Mouse (Mus musculus) spleen, postnatal 10 days (tissue): ENCODE results near the gene Dok1.

ENCODE experiments used
- DNase-seq, 2 experiments: peaks; one replicate each; pipeline ENCODE4 v3.0.0; 2021 to 2022; ENCODE audit warnings: low spot score in 2 of 2

Gene Dok1

GRCm38 (mm10) chr6:83049367-83049766, 16.1 kb upstream of the Dok1 start:
- no peak for DNase-seq

- no peak for DNase-seq
Measured at GRCm38 (mm10) chr6:83044742-83045141, 11.5 kb upstream of the Dok1 start.

GRCm38 (mm10) chr6:83043993-83044392, 10.7 kb upstream of the Dok1 start:
- no peak for DNase-seq

GRCm38 (mm10) chr6:83043561-83043960, 10.3 kb upstream of the Dok1 start:
- no peak for DNase-seq

GRCm38 (mm10) chr6:83040601-83041000, 7.3 kb upstream of the Dok1 start:
- DNase-seq: no peak

- DNase-seq: peak; percentile 97
Measured at GRCm38 (mm10) chr6:83038496-83039012, 5.3 kb upstream of the Dok1 start.

GRCm38 (mm10) chr6:83037188-83037587, 3.9 kb upstream of the Dok1 start:
- DNase-seq: no peak

GRCm38 (mm10) chr6:83034463-83035055, 1.3 kb upstream of the Dok1 start:
- DNase-seq: no peak

GRCm38 (mm10) chr6:83032769-83033191, 491 bp downstream of the Dok1 start:
- peak; percentile 77 to 78 for DNase-seq

GRCm38 (mm10) chr6:83031921-83032590, 1.2 kb downstream of the Dok1 start:
- no peak for DNase-seq

- DNase-seq: no peak
Measured at GRCm38 (mm10) chr6:83031111-83031510, 2.2 kb downstream of the Dok1 start.

GRCm38 (mm10) chr6:83029777-83030176, 3.5 kb downstream of the Dok1 start:
- DNase-seq: no peak

GRCm38 (mm10) chr6:83027706-83028105, 5.6 kb downstream of the Dok1 start:
- DNase-seq: no peak

GRCm38 (mm10) chr6:83027293-83027692, 6.0 kb downstream of the Dok1 start:
- DNase-seq: no peak

GRCm38 (mm10) chr6:83025221-83025620, 8.1 kb downstream of the Dok1 start:
- no peak for DNase-seq

GRCm38 (mm10) chr6:83024421-83024820, 8.8 kb downstream of the Dok1 start:
- DNase-seq: no peak

GRCm38 (mm10) chr6:83023786-83024185, 9.5 kb downstream of the Dok1 start:
- DNase-seq: no peak

GRCm38 (mm10) chr6:83023008-83023407, 10.3 kb downstream of the Dok1 start:
- no peak for DNase-seq

- DNase-seq: no peak
Measured at GRCm38 (mm10) chr6:83020836-83021593, 12.3 kb downstream of the Dok1 start.

- DNase-seq: peak in 1 of 2 experiments; percentile 69
Measured at GRCm38 (mm10) chr6:83020121-83020520, 13.2 kb downstream of the Dok1 start.

- no peak for DNase-seq
Measured at GRCm38 (mm10) chr6:83019044-83019443, 14.2 kb downstream of the Dok1 start.

- no peak for DNase-seq
Measured at GRCm38 (mm10) chr6:83017190-83017589, 16.1 kb downstream of the Dok1 start.

GRCm38 (mm10) chr6:83015749-83016148, 17.5 kb downstream of the Dok1 start:
- DNase-seq: no peak
